Comparison of ENCODE assay signal across 19 mouse cellular contexts in the genomic region with DNA sequence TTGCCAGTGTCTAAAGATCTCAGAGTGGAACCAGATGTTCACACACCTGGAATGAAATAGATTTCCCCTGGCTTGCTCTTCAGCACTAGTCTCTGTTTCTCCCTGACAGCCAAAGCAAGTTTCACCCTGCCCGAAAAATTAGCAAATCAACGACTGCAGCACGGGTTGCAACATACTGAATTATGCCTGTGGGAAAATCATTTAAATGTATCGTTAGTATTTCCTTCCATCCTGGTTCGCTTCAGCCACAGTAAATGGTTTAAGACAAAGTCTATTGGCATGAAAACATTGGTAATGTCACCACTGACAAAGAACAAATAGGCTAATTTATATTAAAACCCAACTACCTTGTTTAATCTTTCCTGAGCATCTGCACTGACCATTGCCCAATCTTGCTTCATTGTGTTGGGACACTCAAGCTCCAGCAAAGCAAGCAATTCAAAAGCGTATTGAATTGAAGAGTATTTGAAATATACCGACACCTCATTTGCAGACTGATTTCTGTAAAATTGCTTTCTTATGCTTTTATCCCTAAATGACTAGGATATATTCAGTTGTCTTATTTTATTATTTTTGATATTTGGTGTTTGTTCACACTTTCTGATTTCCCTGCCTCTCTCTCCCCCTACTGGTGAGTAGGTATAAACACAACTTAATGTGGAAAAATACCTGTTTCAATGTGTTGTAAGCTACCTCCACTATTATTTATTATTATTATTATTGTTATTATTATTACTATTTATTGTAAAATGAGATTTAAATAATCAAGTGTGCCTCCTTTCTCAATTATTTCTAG. TPM values are rescaled to one million over a fixed set of nuclear protein-coding genes. Genes with fewer than 3 reads are reported as not detected.
DNase-seq lines count a peak whose midpoint lies in the region; ATAC-seq and TF ChIP-seq lines count a peak whose summit lies in the region.
"Had no signal": no experiment of that assay in that cellular context is flagged by ENCODE, and none has a peak within 500 bp of the region (broad histone marks: within the 10 kb centered on the region; RNA-seq: fewer than 3 reads in every experiment).

No protein-coding gene starts in this region.

- no peaks in the 10 kb centered on the region for H3K9me3 ChIP-seq in intestine, postnatal 0 days (ENCODE audit: control insufficient read depth)
- no peaks in the 10 kb centered on the region for H3K9me3 ChIP-seq in intestine, embryonic 16.5 days (ENCODE audit: control insufficient read depth, low read length)
- no peaks in the 10 kb centered on the region for H3K9me3 ChIP-seq in lung, embryonic 14.5 days (ENCODE audit: low read depth, low read length)
- H3K9me3 ChIP-seq: embryonic facial prominence, embryonic 13.5 days; heart, embryonic 12.5 days; neural tube, embryonic 12.5 days had no signal

- no peak for DNase-seq in cerebellum, adult 2 months
- DNase-seq in cerebellum, postnatal 10 days, result no peak
- no peak for DNase-seq in lung, embryonic 14.5 days
- DNase-seq in lung, postnatal 25 days (ENCODE audit: low spot score), result no peak
- DNase-seq in fat pad, adult 2 months (ENCODE audit: extremely low read depth, low read depth, low spot score), result peak; percentile 74
- DNase-seq in embryo, embryonic 11 days, result no peak
- DNase-seq: adrenal gland, postnatal 10 days; cerebellum, adult 18-20 months; gastrocnemius, postnatal 36 days; heart, postnatal 4 days; lung, adult 18-20 months; right cerebral cortex, postnatal 14 days had no signal

- peak; percentile 34; the same call in 1 of the 2 replicates for TF ChIP-seq CTCF in cerebellum, adult 2 months (IDR thresholded peaks at IDR 0.05; ENCODE audit: borderline replicate concordance, insufficient read depth, low read depth, low read length)
- TF ChIP-seq CTCF in intestine, postnatal 0 days (IDR thresholded peaks at IDR 0.05; ENCODE audit: low read depth), result peak; percentile 67
- peak; percentile 63 for TF ChIP-seq CTCF in lung, embryonic 14.5 days (IDR thresholded peaks at IDR 0.05; ENCODE audit: low read depth)

- no peaks in the 10 kb centered on the region for H3K27me3 ChIP-seq in cerebellum, adult 2 months (ENCODE audit: control insufficient read depth, insufficient read depth, low read length)
- H3K27me3 ChIP-seq in intestine, postnatal 0 days (replicated peaks; ENCODE audit: control insufficient read depth, insufficient read depth, low read length), result no peaks in the 10 kb centered on the region
- no peaks in the 10 kb centered on the region for H3K27me3 ChIP-seq in intestine, embryonic 16.5 days (replicated peaks; ENCODE audit: control insufficient read depth, insufficient read depth, low read length)
- no peaks in the 10 kb centered on the region for H3K27me3 ChIP-seq in lung, embryonic 14.5 days (ENCODE audit: insufficient read depth, low read length)
- H3K27me3 ChIP-seq: embryonic facial prominence, embryonic 13.5 days; megakaryocyte, embryonic 14.5 days; neural tube, embryonic 12.5 days had no signal

- no peak overlapping the region for H3K4me2 ChIP-seq in intestine, postnatal 0 days (replicated peaks; ENCODE audit: low read depth)
- H3K4me2 ChIP-seq in intestine, embryonic 16.5 days (ENCODE audit: low read depth, low read length), result no peak overlapping the region
- no peak overlapping the region for H3K4me2 ChIP-seq in lung, embryonic 14.5 days
- H3K4me2 ChIP-seq: embryonic facial prominence, embryonic 13.5 days; heart, embryonic 12.5 days; neural tube, embryonic 12.5 days had no signal

- no peak overlapping the region for H3K27ac ChIP-seq in cerebellum, adult 2 months (ENCODE audit: insufficient read depth, low read length)
- no peak overlapping the region for H3K27ac ChIP-seq in intestine, postnatal 0 days (ENCODE audit: low read depth, low read length)
- no peak overlapping the region for H3K27ac ChIP-seq in intestine, embryonic 16.5 days (ENCODE audit: low read length)
- no peak overlapping the region for H3K27ac ChIP-seq in lung, embryonic 14.5 days (ENCODE audit: low read depth)
- H3K27ac ChIP-seq: embryonic facial prominence, embryonic 13.5 days; neural tube, embryonic 12.5 days had no signal

- no peaks in the 10 kb centered on the region for H3K4me1 ChIP-seq in cerebellum, adult 2 months (ENCODE audit: control insufficient read depth, insufficient read depth, low read length)
- no peaks in the 10 kb centered on the region for H3K4me1 ChIP-seq in intestine, postnatal 0 days (replicated peaks; ENCODE audit: control insufficient read depth, insufficient read depth, low read length)
- no peaks in the 10 kb centered on the region for H3K4me1 ChIP-seq in intestine, embryonic 16.5 days (ENCODE audit: control insufficient read depth, insufficient read depth, low read length)
- no peaks in the 10 kb centered on the region for H3K4me1 ChIP-seq in lung, embryonic 14.5 days (ENCODE audit: insufficient read depth)
- H3K4me1 ChIP-seq: embryonic facial prominence, embryonic 13.5 days; heart, embryonic 12.5 days; megakaryocyte, embryonic 14.5 days; neural tube, embryonic 12.5 days had no signal

- no peak overlapping the region for H3K9ac ChIP-seq in intestine, postnatal 0 days (ENCODE audit: low read depth, low read length)
- no peak overlapping the region for H3K9ac ChIP-seq in intestine, embryonic 16.5 days (ENCODE audit: low read depth, low read length)
- H3K9ac ChIP-seq in lung, embryonic 14.5 days, result no peak overlapping the region
- H3K9ac ChIP-seq: embryonic facial prominence, embryonic 13.5 days; heart, embryonic 12.5 days; neural tube, embryonic 12.5 days had no signal

- no peak for ATAC-seq in intestine, postnatal 0 days
- no peak for ATAC-seq in intestine, embryonic 16.5 days
- ATAC-seq in lung, embryonic 14.5 days (ENCODE audit: insufficient read depth), result no peak
- ATAC-seq: inflammation-experienced regulatory T-cells, adult 6 months had no signal

- 84% methylated on average over 7 of the region's 7 CpGs for WGBS in cerebellum, adult 2 months
- 84% methylated on average over 7 of the region's 7 CpGs for WGBS in intestine, postnatal 0 days
- 80% methylated on average over 7 of the region's 7 CpGs for WGBS in intestine, embryonic 16.5 days
- WGBS in lung, embryonic 14.5 days, result 78% methylated on average over 7 of the region's 7 CpGs

- no peak for TF ChIP-seq POLR2A in cerebellum, adult 2 months (IDR thresholded peaks at IDR 0.05; ENCODE audit: borderline replicate concordance, insufficient read depth, low read length)

- no peak overlapping the region for H3K4me3 ChIP-seq in cerebellum, adult 2 months (replicated peaks; ENCODE audit: insufficient read depth, low read depth, low read length)
- no peak overlapping the region for H3K4me3 ChIP-seq in intestine, postnatal 0 days (ENCODE audit: low read depth, low read length)
- no peak overlapping the region for H3K4me3 ChIP-seq in intestine, embryonic 16.5 days (ENCODE audit: low read length)
- H3K4me3 ChIP-seq in lung, embryonic 14.5 days (ENCODE audit: low read depth, low read length), result no peak overlapping the region
- H3K4me3 ChIP-seq: embryonic facial prominence, embryonic 13.5 days; heart, embryonic 12.5 days; megakaryocyte, embryonic 14.5 days; neural tube, embryonic 12.5 days had no signal

- H3K36me3 ChIP-seq in intestine, postnatal 0 days (ENCODE audit: control insufficient read depth, insufficient read depth), result no peaks in the 10 kb centered on the region
- no peaks in the 10 kb centered on the region for H3K36me3 ChIP-seq in intestine, embryonic 16.5 days (ENCODE audit: control insufficient read depth, insufficient read depth, low read length)
- no peaks in the 10 kb centered on the region for H3K36me3 ChIP-seq in lung, embryonic 14.5 days (ENCODE audit: insufficient read depth)
- H3K36me3 ChIP-seq: embryonic facial prominence, embryonic 13.5 days; heart, embryonic 12.5 days; neural tube, embryonic 12.5 days had no signal

RNA-seq across cellular contexts. Expression of gene Tmem200c, which starts 25.9 kb away (rescaled TPM):
- polyA plus RNA-seq in cerebellum, adult 2 months (2012; rRNA removed), result 4.1 and 5.1 TPM in 2 replicates
- 0.10 and 0.25 TPM in 2 replicates for polyA plus RNA-seq in intestine, postnatal 0 days (2015; fragmentation: Nextera tagmentation; extraction: Ambion mirVana)
- polyA plus RNA-seq in intestine, embryonic 16.5 days (2015; fragmentation: Nextera tagmentation; extraction: Ambion mirVana), result 0.10 and 0.16 TPM in 2 replicates
- 0.41 and 0.54 TPM in 2 replicates for polyA plus RNA-seq in lung, embryonic 14.5 days (2014; fragmentation: Nextera tagmentation; extraction: Ambion mirVana)
- polyA plus RNA-seq: inflammation-experienced regulatory T-cells, adult 6 months had no signal
